Mouse (Mus musculus) lung, postnatal 0 days (tissue): ENCODE measurements at regions not wholly inside any gene's neighbourhood (a gene's known extent, or its start where the extent isn't known, plus 50 kb on each side); places are given as distances from the start of the nearest gene placed in this dataset.

Experiments
- CTCF ChIP-seq: IDR thresholded peaks from 2 replicates; pipeline ENCODE4 v1.5.1; 2016; ENCODE audit warnings: antibody characterized with exemption, mild to moderate bottlenecking
- EP300 ChIP-seq: IDR thresholded peaks from 2 replicates; pipeline ENCODE4 v1.6.1; 2016; ENCODE audit warnings: antibody characterized with exemption, mild to moderate bottlenecking, control low read depth

GRCm38 (mm10) chr3:132462348-132462959 is 167.2 kb upstream of the Gimd1 start:
- TF ChIP-seq CTCF (no peak), EP300 (no peak)
